Mouse (Mus musculus) liver, embryonic 16.5 days (tissue): ENCODE measurements around the gene Scin. TPM values are rescaled to one million over a fixed set of nuclear protein-coding genes. Genes with fewer than 3 reads are reported as not detected.

Experiments
- ATAC-seq: fragments of 200-750 bp; cut with Nextera tagmentation; 2 replicates; pipeline ENCODE4 v1.8.0; 2017; ENCODE audit warnings: low read depth, mild to moderate bottlenecking, moderate number of reproducible peaks, moderate library complexity
- H3K27ac ChIP-seq: fragments of 300-500 bp; sonication (generic); 2 replicates; pipeline ENCODE4 v1.5.1; 2014; ENCODE audit warnings: mild to moderate bottlenecking, low read length
- H3K27me3 ChIP-seq: fragments of 300-500 bp; sonication (generic); 2 replicates; pipeline ENCODE4 v1.6.1; 2014; ENCODE audit warnings: low read depth, low read length, mixed read lengths; ENCODE audit not compliant: control insufficient read depth, insufficient read depth
- H3K36me3 ChIP-seq: fragments of 300-500 bp; sonication (generic); 2 replicates; pipeline ENCODE4 v1.6.1; 2014; ENCODE audit warnings: mild to moderate bottlenecking; ENCODE audit not compliant: control insufficient read depth, insufficient read depth
- H3K4me1 ChIP-seq: fragments of 300-500 bp; sonication (generic); 2 replicates; pipeline ENCODE4 v1.6.1; 2014; ENCODE audit warnings: low read depth, low read length, mixed read lengths; ENCODE audit not compliant: control insufficient read depth
- H3K4me2 ChIP-seq: fragments of 300-500 bp; sonication (generic); 2 replicates; pipeline ENCODE4 v1.6.1; 2014; ENCODE audit warnings: low read depth, low read length, mixed read lengths
- H3K4me3 ChIP-seq: fragments of 300-500 bp; sonication (generic); 2 replicates; pipeline ENCODE4 v1.5.1; 2014; ENCODE audit warnings: low read depth, mild to moderate bottlenecking, low read length
- H3K9ac ChIP-seq: fragments of 300-500 bp; sonication (generic); 2 replicates; pipeline ENCODE4 v1.6.1; 2014; ENCODE audit warnings: low read depth, low read length
- H3K9me3 ChIP-seq: fragments of 300-500 bp; sonication (generic); replicated peaks from 2 replicates; pipeline ENCODE4 v1.6.1; 2016; ENCODE audit warnings: low read length; ENCODE audit not compliant: control insufficient read depth
- WGBS: fragments of 180-500 bp; shearing (Covaris S2); extraction: QIAGEN DNeasy Blood & Tissue Kit; methylation state at CpG from one replicate; pipeline ENCODE4 v1.1.7; 2014; ENCODE audit not compliant: insufficient replicate concordance; 5-methylcytosine and 5-hydroxymethylcytosine counted together
- polyA plus RNA-seq: library from polyadenylated mRNA; unstranded; fragments of >200 nt; fragmentation: Nextera tagmentation; extraction: Ambion mirVana; gene quantifications from 2 replicates; pipeline ENCODE4 v1.2.1, GENCODE M21; 2015

Scin gene
- polyA plus RNA-seq, 1 experiment from 2014 or later, result 0.57 TPM

GRCm38 (mm10) chr12:40116214-40116613 is 17.8 kb downstream of the Scin start:
- Histone ChIP-seq H3K4me2 (no peak overlapping the region), H3K4me3 (no peak overlapping the region), H3K4me1 (no peaks in the 10 kb centered on the region), H3K9me3 (no peaks in the 10 kb centered on the region), H3K36me3 (no peaks in the 10 kb centered on the region), H3K9ac (no peak overlapping the region), H3K27me3 (no peaks in the 10 kb centered on the region), H3K27ac (no peak overlapping the region)
- WGBS, result 61% methylated on average over 5 of the region's 5 CpGs
- ATAC-seq, result no peak

GRCm38 (mm10) chr12:40114883-40115282 is 19.1 kb downstream of the Scin start:
- Histone ChIP-seq H3K9ac (no peak overlapping the region), H3K4me1 (no peaks in the 10 kb centered on the region), H3K27me3 (no peaks in the 10 kb centered on the region), H3K27ac (no peak overlapping the region), H3K4me3 (no peak overlapping the region), H3K4me2 (no peak overlapping the region), H3K9me3 (no peaks in the 10 kb centered on the region), H3K36me3 (no peaks in the 10 kb centered on the region)
- ATAC-seq, result no peak
- 61% methylated on average over 4 of the region's 4 CpGs for WGBS

- Histone ChIP-seq H3K4me2 (no peak overlapping the region), H3K4me1 (no peaks in the 10 kb centered on the region), H3K9ac (no peak overlapping the region), H3K9me3 (no peaks in the 10 kb centered on the region), H3K27me3 (no peaks in the 10 kb centered on the region), H3K4me3 (no peak overlapping the region), H3K27ac (no peak overlapping the region), H3K36me3 (no peaks in the 10 kb centered on the region)
- ATAC-seq, result no peak
- 49% methylated on average over 3 of the region's 3 CpGs for WGBS
Measured at GRCm38 (mm10) chr12:40114020-40114419, 20.0 kb downstream of the Scin start.

GRCm38 (mm10) chr12:40113605-40114004 is 20.4 kb downstream of the Scin start:
- H3K36me3 ChIP-seq, result no peaks in the 10 kb centered on the region
- WGBS, result 42% methylated on average over 2 of the region's 2 CpGs
- no peaks in the 10 kb centered on the region for H3K9me3 ChIP-seq
- no peak for ATAC-seq
- H3K4me3 ChIP-seq, result no peak overlapping the region
- H3K4me2 ChIP-seq, result no peak overlapping the region
- no peak overlapping the region for H3K27ac ChIP-seq
- H3K9ac ChIP-seq, result no peak overlapping the region
- H3K4me1 ChIP-seq, result no peaks in the 10 kb centered on the region
- no peaks in the 10 kb centered on the region for H3K27me3 ChIP-seq

GRCm38 (mm10) chr12:40109227-40109626 is 24.8 kb downstream of the Scin start:
- Histone ChIP-seq H3K4me3 (no peak overlapping the region), H3K9ac (no peak overlapping the region), H3K9me3 (no peaks in the 10 kb centered on the region), H3K4me2 (no peak overlapping the region), H3K36me3 (no peaks in the 10 kb centered on the region), H3K27me3 (no peaks in the 10 kb centered on the region), H3K27ac (no peak overlapping the region), H3K4me1 (no peaks in the 10 kb centered on the region)
- ATAC-seq, result no peak
- 68% methylated on average over 1 of the region's 1 CpGs for WGBS

- H3K4me2 ChIP-seq, result no peak overlapping the region
- 25% methylated on average over 2 of the region's 2 CpGs for WGBS
- H3K27ac ChIP-seq, result no peak overlapping the region
- no peak overlapping the region for H3K4me3 ChIP-seq
- no peaks in the 10 kb centered on the region for H3K4me1 ChIP-seq
- H3K9me3 ChIP-seq, result no peaks in the 10 kb centered on the region
- no peaks in the 10 kb centered on the region for H3K27me3 ChIP-seq
- ATAC-seq, result no peak
- no peak overlapping the region for H3K9ac ChIP-seq
- no peaks in the 10 kb centered on the region for H3K36me3 ChIP-seq
Measured at GRCm38 (mm10) chr12:40108143-40108542, 25.9 kb downstream of the Scin start.

GRCm38 (mm10) chr12:40106874-40107273 is 27.2 kb downstream of the Scin start:
- H3K4me3 ChIP-seq, result no peak overlapping the region
- no peak overlapping the region for H3K4me2 ChIP-seq
- no peaks in the 10 kb centered on the region for H3K9me3 ChIP-seq
- H3K9ac ChIP-seq, result no peak overlapping the region
- no peaks in the 10 kb centered on the region for H3K27me3 ChIP-seq
- no peaks in the 10 kb centered on the region for H3K36me3 ChIP-seq
- no peak for ATAC-seq
- H3K4me1 ChIP-seq, result no peaks in the 10 kb centered on the region
- no peak overlapping the region for H3K27ac ChIP-seq
- WGBS, result 48% methylated on average over 5 of the region's 5 CpGs

- no peaks in the 10 kb centered on the region for H3K9me3 ChIP-seq
Measured at GRCm38 (mm10) chr12:40104750-40105149, 29.3 kb downstream of the Scin start.

GRCm38 (mm10) chr12:40102359-40102758 is 31.7 kb downstream of the Scin start:
- ATAC-seq, result no peak
- Histone ChIP-seq H3K36me3 (no peaks in the 10 kb centered on the region), H3K4me3 (no peak overlapping the region), H3K9me3 (no peaks in the 10 kb centered on the region), H3K4me1 (no peaks in the 10 kb centered on the region), H3K4me2 (no peak overlapping the region), H3K9ac (no peak overlapping the region), H3K27me3 (no peaks in the 10 kb centered on the region), H3K27ac (no peak overlapping the region)
- WGBS, result 47% methylated on average over 2 of the region's 2 CpGs

More at GRCm38 (mm10) chr12:40104750-40105149, 29.3 kb downstream of the Scin start:
- Histone ChIP-seq H3K27ac (no peak overlapping the region), H3K27me3 (no peaks in the 10 kb centered on the region), H3K4me3 (no peak overlapping the region), H3K9ac (no peak overlapping the region), H3K4me1 (no peaks in the 10 kb centered on the region), H3K4me2 (no peak overlapping the region), H3K36me3 (no peaks in the 10 kb centered on the region)
- no peak for ATAC-seq
- WGBS, result 19% methylated on average over 2 of the region's 2 CpGs
